Mouse (Mus musculus): ENCODE data around the gene Ubl5. TPM values are rescaled to one million over a fixed set of nuclear protein-coding genes. Genes with fewer than 3 reads are reported as not detected.
"Not testable (repeated sequence)": the region's sequence is repeated elsewhere in the genome, so short reads cannot be mapped to it uniquely, and the experiment has no call there.

The Ubl5 gene
- polyA plus RNA-seq, 1 experiment: 657 TPM

DNA sequence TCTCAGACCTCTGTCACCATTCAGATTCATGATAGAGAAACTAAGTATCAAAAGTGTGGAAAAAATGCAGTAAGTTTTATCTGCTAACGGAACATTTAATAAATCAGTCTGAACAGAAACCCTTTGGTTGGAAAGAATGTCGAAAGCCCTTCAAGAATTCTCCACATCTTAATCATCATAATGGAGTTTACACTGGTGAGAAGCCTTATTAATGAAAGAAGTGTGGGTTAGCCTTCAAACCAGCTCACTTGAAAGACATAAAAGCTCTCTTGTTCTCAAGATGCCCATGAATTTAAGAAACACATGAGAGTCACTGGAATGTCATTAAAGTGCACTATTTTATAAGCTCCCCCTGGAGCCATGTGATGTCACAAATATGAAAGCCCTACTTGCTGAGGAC, 26.0 kb upstream of the Ubl5 start:
- Histone ChIP-seq H3K27ac (ENCODE audit: insufficient read depth, low read depth, low read length) (no peak overlapping the region), H3K36me3 (ENCODE audit: control insufficient read depth, insufficient read depth, low read length) (no peaks in the 10 kb centered on the region), H3K27me3 (replicated peaks; ENCODE audit: control insufficient read depth, insufficient read depth, low read length) (no peaks in the 10 kb centered on the region), H3K4me3 (ENCODE audit: insufficient read depth, low read depth, low read length) (no peak overlapping the region), H3K4me1 (ENCODE audit: control insufficient read depth, insufficient read depth, low read length) (no peaks in the 10 kb centered on the region)
- no peak for DNase-seq
- 89% methylated on average over 2 of the region's 2 CpGs for WGBS
- TF ChIP-seq POLR2A (IDR thresholded peaks at IDR 0.05; ENCODE audit: low read depth, low read length) (no peak), CTCF (conservative IDR thresholded peaks at IDR 0.05; ENCODE audit: insufficient read depth, insufficient read length, low read depth, low read length) (no peak)

DNA sequence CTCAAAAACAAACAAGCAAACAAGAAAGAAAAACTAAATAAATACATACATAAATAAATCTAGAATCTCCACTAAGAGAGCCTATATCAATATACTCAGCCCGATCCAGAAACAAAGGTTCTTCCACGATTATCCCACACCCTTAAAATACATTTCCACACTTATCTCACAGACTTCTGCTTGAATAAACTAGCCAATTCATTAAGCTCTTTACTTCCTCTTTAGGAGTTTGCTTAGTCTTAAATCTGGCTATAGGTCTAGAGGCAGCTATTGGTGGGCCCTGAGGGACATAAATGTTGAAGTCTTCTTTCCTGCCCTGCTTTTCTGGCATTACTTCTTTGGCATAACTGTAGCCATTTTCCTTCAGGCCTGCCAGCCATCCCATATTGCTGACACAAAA, 11.3 kb upstream of the Ubl5 start:
- DNase-seq: no peak
- Histone ChIP-seq H3K4me1 (ENCODE audit: control insufficient read depth, insufficient read depth, low read length) (no peaks in the 10 kb centered on the region), H3K4me3 (ENCODE audit: insufficient read depth, low read depth, low read length) (no peak overlapping the region), H3K27ac (ENCODE audit: insufficient read depth, low read depth, low read length) (no peak overlapping the region), H3K27me3 (replicated peaks; ENCODE audit: control insufficient read depth, insufficient read depth, low read length) (no peaks in the 10 kb centered on the region), H3K36me3 (ENCODE audit: control insufficient read depth, insufficient read depth, low read length) (no peaks in the 10 kb centered on the region)
- WGBS: 99% methylated on average over 2 of the region's 2 CpGs
- TF ChIP-seq POLR2A (IDR thresholded peaks at IDR 0.05; ENCODE audit: low read depth, low read length): no peak
- TF ChIP-seq CTCF (conservative IDR thresholded peaks at IDR 0.05; ENCODE audit: insufficient read depth, insufficient read length, low read depth, low read length): no peak

DNA sequence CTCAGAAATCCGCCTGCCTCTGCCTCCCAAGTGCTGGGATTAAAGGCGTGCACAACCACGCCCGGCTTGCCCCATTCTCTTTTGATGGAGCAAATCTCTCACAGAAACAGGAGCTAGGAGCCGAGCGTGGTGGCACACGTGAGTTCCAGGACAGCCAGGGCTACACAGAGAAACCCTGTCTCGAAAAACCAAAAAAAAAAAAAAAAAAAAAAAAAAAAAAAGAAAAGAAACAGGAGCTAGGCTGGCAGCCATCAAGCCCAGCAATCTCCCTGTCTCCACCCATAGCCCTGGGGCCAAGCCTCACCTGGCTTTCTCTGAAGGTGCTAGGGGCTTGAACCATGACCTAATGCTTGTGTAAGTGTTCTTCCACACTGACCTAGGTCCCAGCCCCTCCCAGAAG, 7.0 kb upstream of the Ubl5 start:
- not testable (repeated sequence) for DNase-seq; H3K36me3 ChIP-seq (ENCODE audit: control insufficient read depth, insufficient read depth, low read length); H3K4me3 ChIP-seq (ENCODE audit: insufficient read depth, low read depth, low read length); H3K27ac ChIP-seq (ENCODE audit: insufficient read depth, low read depth, low read length); H3K4me1 ChIP-seq (ENCODE audit: control insufficient read depth, insufficient read depth, low read length); H3K27me3 ChIP-seq (replicated peaks; ENCODE audit: control insufficient read depth, insufficient read depth, low read length)
- 93% methylated on average over 8 of the region's 8 CpGs for WGBS

DNA sequence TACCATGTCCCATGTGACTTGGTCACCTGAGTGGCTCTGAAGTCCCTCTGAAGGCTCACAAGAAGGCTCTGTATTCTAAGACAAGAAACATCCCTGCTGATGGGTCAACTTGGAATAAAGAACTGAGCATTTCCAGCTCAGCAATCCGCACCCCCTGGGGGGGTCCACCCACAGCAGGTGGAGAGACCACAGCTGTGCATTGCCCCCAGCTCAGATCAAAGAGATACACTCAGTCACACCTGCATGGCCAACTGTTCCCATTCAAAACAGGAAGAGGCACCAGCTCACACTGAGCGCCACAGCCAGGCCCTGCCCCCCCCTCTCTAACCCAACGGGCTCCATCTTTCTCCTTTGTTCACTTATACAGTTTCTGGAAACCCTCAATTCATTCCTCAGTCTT, 6.4 kb upstream of the Ubl5 start:
- no peaks in the 10 kb centered on the region for H3K27me3 ChIP-seq (replicated peaks; ENCODE audit: control insufficient read depth, insufficient read depth, low read length)
- DNase-seq: no peak
- 81% methylated on average over 3 of the region's 3 CpGs for WGBS
- TF ChIP-seq CTCF (conservative IDR thresholded peaks at IDR 0.05; ENCODE audit: insufficient read depth, insufficient read length, low read depth, low read length) (no peak), POLR2A (IDR thresholded peaks at IDR 0.05; ENCODE audit: low read depth, low read length) (no peak)
- no peak overlapping the region for H3K27ac ChIP-seq (ENCODE audit: insufficient read depth, low read depth, low read length)
- no peak overlapping the region for H3K4me3 ChIP-seq (ENCODE audit: insufficient read depth, low read depth, low read length)
- H3K4me1 ChIP-seq (ENCODE audit: control insufficient read depth, insufficient read depth, low read length): 0 out of 2 replicates have a peak, but pooled peaks cover 2% of the 10 kb centered on the region
- peaks cover 4% of the 10 kb centered on the region for H3K36me3 ChIP-seq (ENCODE audit: control insufficient read depth, insufficient read depth, low read length)

DNA sequence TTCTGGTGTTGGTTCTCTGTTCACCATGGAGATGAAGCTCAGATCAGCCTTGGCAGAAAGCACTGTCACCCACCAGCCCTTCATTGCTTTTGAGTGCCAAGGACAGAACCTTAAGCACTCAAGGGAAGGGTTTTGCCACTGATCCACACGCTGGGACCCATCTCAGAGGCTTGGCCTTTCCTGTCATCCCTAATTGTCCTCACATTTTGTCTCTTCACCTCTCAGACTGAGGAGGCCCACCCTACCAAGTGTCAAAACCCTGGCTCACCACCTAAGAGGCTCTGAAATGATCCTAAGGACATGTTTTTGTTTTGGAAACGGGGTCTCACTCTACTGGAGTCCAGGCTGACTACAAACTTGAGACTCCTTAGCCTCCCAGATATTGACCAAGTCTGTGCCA, 5.9 kb upstream of the Ubl5 start:
- WGBS: 93% methylated on average over 2 of the region's 2 CpGs
- no peak for TF ChIP-seq POLR2A (IDR thresholded peaks at IDR 0.05; ENCODE audit: low read depth, low read length)
- no peak for TF ChIP-seq CTCF (conservative IDR thresholded peaks at IDR 0.05; ENCODE audit: insufficient read depth, insufficient read length, low read depth, low read length)
- no peak for DNase-seq
- H3K36me3 ChIP-seq (ENCODE audit: control insufficient read depth, insufficient read depth, low read length): peaks cover 4% of the 10 kb centered on the region
- H3K27me3 ChIP-seq (replicated peaks; ENCODE audit: control insufficient read depth, insufficient read depth, low read length): no peaks in the 10 kb centered on the region
- H3K4me1 ChIP-seq (ENCODE audit: control insufficient read depth, insufficient read depth, low read length): 0 out of 2 replicates have a peak, but pooled peaks cover 3% of the 10 kb centered on the region
- no peak overlapping the region for H3K4me3 ChIP-seq (ENCODE audit: insufficient read depth, low read depth, low read length)
- H3K27ac ChIP-seq (ENCODE audit: insufficient read depth, low read depth, low read length): no peak overlapping the region

DNA sequence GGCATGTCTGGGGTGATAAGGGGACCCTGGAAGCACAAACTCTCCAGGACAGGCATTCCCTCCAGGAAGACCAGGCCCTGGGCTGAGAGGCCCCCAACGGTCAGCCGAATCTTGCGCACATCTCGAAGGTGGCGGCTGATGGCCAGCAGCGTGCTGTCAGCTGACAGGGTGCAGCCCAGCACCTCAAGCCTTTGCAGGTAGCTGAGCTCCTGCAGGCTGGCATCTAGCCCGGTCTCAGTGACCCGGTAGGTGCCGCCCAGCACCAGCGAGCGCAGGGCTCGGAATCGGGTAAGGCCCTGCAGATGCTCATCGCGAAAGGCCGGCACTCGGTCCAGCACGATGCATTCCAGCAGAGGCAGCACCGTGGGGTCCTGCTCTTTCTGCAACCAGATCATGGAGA, 4.1 kb upstream of the Ubl5 start:
- H3K27ac ChIP-seq (ENCODE audit: insufficient read depth, low read depth, low read length): no peak overlapping the region

DNA sequence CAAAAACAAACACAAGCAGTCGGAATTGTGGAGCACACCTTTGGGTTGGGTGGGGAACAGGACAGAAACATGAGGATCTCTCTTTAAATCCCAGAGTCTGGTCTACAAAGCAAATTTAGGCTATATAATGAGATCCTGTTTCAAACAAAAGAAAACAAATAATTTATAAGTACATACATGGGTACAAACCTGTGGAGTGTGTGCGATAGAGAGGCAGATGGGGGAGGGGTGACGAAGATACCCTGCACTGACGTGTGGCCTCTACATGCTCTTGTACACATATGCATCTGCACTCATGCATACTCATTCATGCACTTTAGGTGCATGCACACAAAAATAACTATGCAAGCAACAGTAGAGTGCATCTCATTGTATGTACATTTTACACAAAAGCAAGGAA, 3.2 kb upstream of the Ubl5 start:
- H3K27ac ChIP-seq (ENCODE audit: insufficient read depth, low read depth, low read length): no peak overlapping the region
- no peaks in the 10 kb centered on the region for H3K27me3 ChIP-seq (replicated peaks; ENCODE audit: control insufficient read depth, insufficient read depth, low read length)
- peaks cover 4% of the 10 kb centered on the region for H3K36me3 ChIP-seq (ENCODE audit: control insufficient read depth, insufficient read depth, low read length)
- DNase-seq: no peak
- H3K4me3 ChIP-seq (ENCODE audit: insufficient read depth, low read depth, low read length): no peak overlapping the region
- TF ChIP-seq CTCF (conservative IDR thresholded peaks at IDR 0.05; ENCODE audit: insufficient read depth, insufficient read length, low read depth, low read length): no peak
- H3K4me1 ChIP-seq (ENCODE audit: control insufficient read depth, insufficient read depth, low read length): peaks cover 3% of the 10 kb centered on the region; the same call in 1 of the 2 replicates
- WGBS: 94% methylated on average over 4 of the region's 4 CpGs

More for the DNA sequence above, 4.1 kb upstream of the Ubl5 start:
- no peak for TF ChIP-seq POLR2A (IDR thresholded peaks at IDR 0.05; ENCODE audit: low read depth, low read length)
- TF ChIP-seq CTCF (conservative IDR thresholded peaks at IDR 0.05; ENCODE audit: insufficient read depth, insufficient read length, low read depth, low read length): no peak
- no peak overlapping the region for H3K4me3 ChIP-seq (ENCODE audit: insufficient read depth, low read depth, low read length)
- 93% methylated on average over 19 of the region's 19 CpGs for WGBS
- peaks cover 3% of the 10 kb centered on the region; the same call in 1 of the 2 replicates for H3K4me1 ChIP-seq (ENCODE audit: control insufficient read depth, insufficient read depth, low read length)
- peaks cover 4% of the 10 kb centered on the region for H3K36me3 ChIP-seq (ENCODE audit: control insufficient read depth, insufficient read depth, low read length)
- no peaks in the 10 kb centered on the region for H3K27me3 ChIP-seq (replicated peaks; ENCODE audit: control insufficient read depth, insufficient read depth, low read length)
- no peak for DNase-seq

DNA sequence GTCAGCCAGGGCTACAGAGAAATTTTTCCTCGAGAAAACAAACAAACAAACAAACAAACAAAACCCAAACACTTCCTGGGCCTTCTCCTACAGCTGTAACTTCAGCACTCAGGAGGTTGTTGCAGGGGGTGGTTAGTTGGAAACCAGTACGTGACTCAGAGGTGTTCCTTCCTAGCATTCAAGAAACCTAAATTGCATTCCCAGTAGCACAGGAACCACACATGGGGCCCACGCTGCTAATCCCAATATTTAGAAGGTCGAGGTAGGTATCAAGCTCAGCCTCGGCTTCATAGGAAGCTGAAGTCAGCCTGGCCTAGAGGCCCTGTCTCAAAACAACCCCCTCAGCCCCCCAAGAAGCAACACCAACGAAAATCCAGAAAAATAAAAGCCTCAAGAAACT, 1.2 kb upstream of the Ubl5 start:
- Histone ChIP-seq H3K4me3 (ENCODE audit: insufficient read depth, low read depth, low read length) (peak overlapping the region; percentile 95), H3K27me3 (replicated peaks; ENCODE audit: control insufficient read depth, insufficient read depth, low read length) (no peaks in the 10 kb centered on the region), H3K4me1 (ENCODE audit: control insufficient read depth, insufficient read depth, low read length) (peaks cover 7% of the 10 kb centered on the region; the same call in 1 of the 2 replicates), H3K36me3 (ENCODE audit: control insufficient read depth, insufficient read depth, low read length) (peaks cover 4% of the 10 kb centered on the region), H3K27ac (ENCODE audit: insufficient read depth, low read depth, low read length) (no peak overlapping the region)
- no peak for TF ChIP-seq POLR2A (IDR thresholded peaks at IDR 0.05; ENCODE audit: low read depth, low read length)
- DNase-seq: no peak
- WGBS: 13% methylated on average over 6 of the region's 6 CpGs
